Mouse (Mus musculus) cerebellum, adult 18-20 months (tissue): ENCODE measurements around the gene Trpc2.
"Not testable (repeated sequence)": the region's sequence is repeated elsewhere in the genome, so short reads cannot be mapped to it uniquely, and the experiment has no call there.

Experiments
- DNase-seq, 2 experiments: peaks; one replicate each; pipeline ENCODE4 v3.0.0; 2021

Gene Trpc2

GRCm38 (mm10) chr7:102082816-102083215 is at the start of gene Trpc2:
Gene Trpc2 (plus strand): TSS chr7:102083116.
- no peak for DNase-seq

- peak; percentile 34 to 36 for DNase-seq
Measured at GRCm38 (mm10) chr7:102034904-102035303, 48.0 kb upstream of the Trpc2 start.

- DNase-seq = no peak
Measured at GRCm38 (mm10) chr7:102035534-102035933, 47.4 kb upstream of the Trpc2 start.

- no peak for DNase-seq
Measured at GRCm38 (mm10) chr7:102037318-102037717, 45.6 kb upstream of the Trpc2 start.

GRCm38 (mm10) chr7:102042314-102042713 is 40.6 kb upstream of the Trpc2 start:
- no peak for DNase-seq

GRCm38 (mm10) chr7:102048524-102048923 is 34.4 kb upstream of the Trpc2 start:
- not testable (repeated sequence) for DNase-seq

- no peak for DNase-seq
Measured at GRCm38 (mm10) chr7:102061353-102061752, 21.6 kb upstream of the Trpc2 start.

GRCm38 (mm10) chr7:102062203-102062602 is 20.7 kb upstream of the Trpc2 start:
- DNase-seq = no peak

GRCm38 (mm10) chr7:102063891-102064290 is 19.0 kb upstream of the Trpc2 start:
- DNase-seq = no peak

GRCm38 (mm10) chr7:102064655-102065045 is 18.3 kb upstream of the Trpc2 start:
- DNase-seq = no peak

- DNase-seq = peak; percentile 93 to 96
Measured at GRCm38 (mm10) chr7:102065046-102065891, 17.6 kb upstream of the Trpc2 start, which contains the start of the genes Rnf121, Xndc1 and Xntrpc. Gene Rnf121 (minus strand): TSS chr7:102065469. Gene Xndc1 (plus strand): TSS chr7:102065511. Gene Xntrpc (plus strand): TSS chr7:102065713.

- DNase-seq = no peak
Measured at GRCm38 (mm10) chr7:102066363-102066762, 16.6 kb upstream of the Trpc2 start.

GRCm38 (mm10) chr7:102076714-102077296 is 6.1 kb upstream of the Trpc2 start:
- DNase-seq = peak in 1 of 2 experiments; percentile 28

- DNase-seq = peak; percentile 32 to 47
Measured at GRCm38 (mm10) chr7:102078517-102078916, 4.4 kb upstream of the Trpc2 start.

- no peak for DNase-seq
Measured at GRCm38 (mm10) chr7:102080311-102080710, 2.6 kb upstream of the Trpc2 start.

GRCm38 (mm10) chr7:102081784-102082183 is 1.1 kb upstream of the Trpc2 start:
- DNase-seq = no peak

GRCm38 (mm10) chr7:102084041-102084696 is 1.3 kb downstream of the Trpc2 start:
- no peak for DNase-seq

GRCm38 (mm10) chr7:102087336-102087735 is 4.4 kb downstream of the Trpc2 start:
- DNase-seq = peak; percentile 29 to 34

- no peak for DNase-seq
Measured at GRCm38 (mm10) chr7:102099760-102100661, 17.1 kb downstream of the Trpc2 start.

- no peak for DNase-seq
Measured at GRCm38 (mm10) chr7:102100868-102101267, 18.0 kb downstream of the Trpc2 start.

GRCm38 (mm10) chr7:102101487-102101886 is 18.6 kb downstream of the Trpc2 start, which contains the start of gene Art1:
Gene Art1 (plus strand): TSS chr7:102101743.
- no peak for DNase-seq

GRCm38 (mm10) chr7:102102241-102102640 is 19.3 kb downstream of the Trpc2 start:
- no peak for DNase-seq
